Mouse (Mus musculus) spleen, adult 2 months (tissue): ENCODE data around the gene Naaladl2.

Source experiments
- CTCF ChIP-seq: fragments of 200-500 bp; IDR thresholded peaks from 2 replicates; pipeline ENCODE4 v1.5.1; 2011; ENCODE audit warnings: mild to moderate bottlenecking, inconsistent platforms; ENCODE audit not compliant: insufficient read depth, insufficient read length, insufficient replicate concordance; ENCODE audit errors: extremely low read depth
- POLR2A ChIP-seq: fragments of 200-500 bp; IDR thresholded peaks from 2 replicates; pipeline ENCODE4 v1.6.1; 2011; ENCODE audit warnings: low read depth, low read length, inconsistent platforms

DNA sequence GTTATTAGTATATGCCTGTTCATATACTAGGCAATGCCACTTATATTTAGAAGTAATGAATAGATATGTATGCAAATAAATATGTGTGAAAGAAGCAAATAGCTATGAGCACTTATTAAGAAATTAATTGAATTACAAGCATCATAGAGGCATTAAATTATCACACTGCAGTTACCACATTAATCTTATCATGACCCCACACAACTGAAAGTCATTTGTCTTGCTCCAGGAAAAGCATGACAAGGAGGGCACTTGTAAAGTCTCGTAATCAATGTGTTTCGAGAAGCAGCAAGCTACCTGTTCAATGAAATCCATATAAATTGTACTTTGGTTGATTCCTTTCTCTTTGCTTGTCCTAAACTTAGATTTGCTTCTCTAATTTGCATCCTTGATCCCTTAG is 1030.7 kb downstream of the Naaladl2 start:
- TF ChIP-seq CTCF (no peak), POLR2A (no peak)
